Mouse (Mus musculus) urinary bladder, postnatal 25 days (tissue): ENCODE measurements at regions not wholly inside any gene's neighbourhood (a gene's known extent, or its start where the extent isn't known, plus 50 kb on each side); places are given as distances from the start of the nearest gene placed in this dataset.
A peak's percentile ranks its signal among the peaks of the same experiment; 100 is the strongest.

Experiments
- DNase-seq: peaks from one replicate; pipeline ENCODE4 v3.0.0; 2022; ENCODE audit warnings: low spot score

DNA sequence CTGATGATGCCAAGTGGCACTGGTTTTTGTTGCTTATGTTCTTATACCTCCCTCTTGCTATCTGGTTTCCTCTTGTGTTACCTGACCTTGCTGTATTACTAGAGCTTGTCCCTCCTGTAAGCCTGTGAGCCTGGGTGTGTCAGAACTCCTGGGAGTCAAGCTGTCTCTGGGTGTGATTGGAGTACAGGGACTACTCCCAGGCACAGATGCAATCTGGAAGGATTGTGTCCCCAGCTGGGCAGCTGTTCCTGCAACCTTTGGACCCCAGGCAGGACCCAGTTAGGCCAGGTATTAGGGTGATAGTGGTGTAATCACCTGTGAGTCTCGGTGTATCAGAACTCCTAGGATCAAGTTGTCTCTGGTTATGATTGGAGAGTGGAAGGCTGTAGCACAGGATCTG is 97.4 kb upstream of the Dock11 start:
- no peak for DNase-seq

DNA sequence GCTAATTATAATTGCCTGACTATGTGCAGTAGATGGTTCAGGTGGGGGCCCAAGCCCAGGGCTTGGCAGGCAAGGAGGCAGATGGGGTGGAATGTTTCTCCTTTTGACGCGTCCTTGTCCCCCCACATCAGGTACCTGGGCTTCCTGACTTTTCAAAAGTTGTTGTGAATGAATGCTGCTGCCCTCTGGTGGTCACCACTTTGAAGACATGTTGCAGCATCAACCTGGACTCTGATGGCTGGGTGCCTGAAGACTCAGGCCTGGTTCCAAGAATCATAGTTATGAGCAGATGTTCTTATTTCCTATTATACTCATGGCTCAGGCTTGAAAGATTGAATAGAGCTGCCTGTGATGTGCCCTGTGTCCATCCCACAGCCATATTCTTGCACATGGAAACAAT is 75.4 kb upstream of the Dock11 start:
- DNase-seq: peak; percentile 7

DNA sequence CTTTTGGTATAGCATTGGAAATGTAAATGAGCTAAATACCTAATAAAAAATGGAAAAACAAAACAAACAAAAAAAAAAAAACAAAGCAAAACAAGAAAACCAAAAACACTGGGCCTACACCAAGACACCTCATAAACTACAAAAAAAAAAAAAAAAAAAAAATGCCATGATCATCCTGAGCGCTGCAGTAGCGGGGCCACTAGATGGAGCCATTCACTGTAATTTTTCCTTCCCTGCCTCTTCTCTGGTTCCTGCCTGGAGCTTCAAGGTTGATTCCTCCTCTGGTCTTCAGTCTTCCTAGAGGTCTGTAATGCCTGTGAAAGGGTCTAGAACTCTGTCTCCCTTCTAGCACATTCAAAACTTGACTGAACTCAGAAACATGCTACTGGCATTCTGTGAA is 54.2 kb upstream of the Dock11 start:
- peak; percentile 10 for DNase-seq

DNA sequence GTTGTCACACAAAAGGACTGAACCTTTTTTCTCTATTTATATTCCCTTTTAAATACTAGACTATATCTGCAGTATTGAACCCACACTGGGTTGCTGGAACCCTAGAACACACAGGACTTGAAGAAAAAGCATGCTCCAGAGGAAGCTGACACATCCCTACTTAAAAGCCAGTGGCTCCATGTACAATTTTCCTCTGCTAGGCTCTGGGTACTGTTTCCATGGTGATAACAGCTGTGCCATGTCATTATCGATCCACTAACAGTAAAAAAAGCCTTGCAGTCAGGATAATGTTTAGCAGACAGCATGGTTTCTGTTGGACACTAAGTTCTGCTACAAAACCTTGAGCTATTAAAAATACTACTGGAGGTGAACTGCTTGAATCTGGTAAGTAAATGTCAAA is 50.6 kb upstream of the Dock11 start:
- no peak for DNase-seq
